Mouse (Mus musculus) forebrain, embryonic 10.5 days (tissue): Measurements from ENCODE around the gene Gprin2. TPM values are rescaled to one million over a fixed set of nuclear protein-coding genes. Genes with fewer than 3 reads are reported as not detected.

Experiments
- polyA plus RNA-seq: library from polyadenylated mRNA; unstranded; fragments of >200 nt; fragmentation: Nextera tagmentation; extraction: Ambion mirVana; gene quantifications from 2 replicates; pipeline ENCODE4 v1.2.1, GENCODE M21; 2016

The Gprin2 gene
- polyA plus RNA-seq, 1 experiment from 2014 or later, result 0.33 TPM

Other genes with a start within 250 kb of the Gprin2 start
- gene Rbp3, start 247.7 kb downstream of the Gprin2 start, polyA plus RNA-seq, result not detected in 2 replicates
- 0.06 and 0.11 TPM in 2 replicates for gene Zfp488, start 222.9 kb downstream of the Gprin2 start, polyA plus RNA-seq
- gene Gm30083, start 186.5 kb downstream of the Gprin2 start, polyA plus RNA-seq, result not detected in 2 replicates
- gene Gm5460, start 184.9 kb downstream of the Gprin2 start, polyA plus RNA-seq, result not detected in 2 replicates
- not detected in 2 replicates for gene Antxrl, start 148.9 kb downstream of the Gprin2 start, polyA plus RNA-seq
- 0.64 and 1.0 TPM in 2 replicates for gene Anxa8, start 115.7 kb downstream of the Gprin2 start, polyA plus RNA-seq
- gene A630023A22Rik, start 98.9 kb downstream of the Gprin2 start, polyA plus RNA-seq, result not detected in 2 replicates
- not detected in 2 replicates for gene Npy4r, start 49.2 kb downstream of the Gprin2 start, polyA plus RNA-seq
- gene Syt15, start 17.9 kb upstream of the Gprin2 start, polyA plus RNA-seq, result 0.06 and 0.10 TPM in 2 replicates
- gene Shld2, start 108.8 kb upstream of the Gprin2 start, polyA plus RNA-seq, result 8.4 and 9.8 TPM in 2 replicates
- gene Glud1, start 109.1 kb upstream of the Gprin2 start, polyA plus RNA-seq, result 63.9 and 65.8 TPM in 2 replicates
- gene Fam25c, start 153.8 kb upstream of the Gprin2 start, polyA plus RNA-seq, result not detected in 2 replicates
- 1.3 and 2.2 TPM in 2 replicates for gene Sncg, start 173.1 kb upstream of the Gprin2 start, polyA plus RNA-seq
- 6.2 and 6.7 TPM in 2 replicates for gene Mmrn2, start 173.8 kb upstream of the Gprin2 start, polyA plus RNA-seq